Mouse (Mus musculus): ENCODE results near the gene S100a8.

S100a8 gene

GRCm38 (mm10) chr3:90678656-90679055 is 9.9 kb downstream of the S100a8 start:
- no peak for DNase-seq (ENCODE audit: low spot score in 2 of 2)

- DNase-seq (ENCODE audit: low spot score in 2 of 2): no peak
Measured at GRCm38 (mm10) chr3:90683929-90684328, 15.2 kb downstream of the S100a8 start.

GRCm38 (mm10) chr3:90686835-90687234 is 18.1 kb downstream of the S100a8 start:
- no peak for DNase-seq (ENCODE audit: low spot score in 2 of 2)

- no peak for DNase-seq (ENCODE audit: low spot score in 2 of 2)
Measured at GRCm38 (mm10) chr3:90693496-90693895, 24.7 kb downstream of the S100a8 start.

GRCm38 (mm10) chr3:90695613-90696012 is 26.8 kb downstream of the S100a8 start, which contains the start of gene S100a9:
Gene S100a9, minus strand, starts transcription at chr3:90695721.
- no peak for DNase-seq (ENCODE audit: low spot score in 2 of 2)

- no peak for DNase-seq (ENCODE audit: low spot score in 2 of 2)
Measured at GRCm38 (mm10) chr3:90702244-90702643, 33.5 kb downstream of the S100a8 start.

- peak in 1 of 2 experiments; percentile 34 for DNase-seq (ENCODE audit: low spot score in 2 of 2)
Measured at GRCm38 (mm10) chr3:90708523-90709202, 39.9 kb downstream of the S100a8 start.

GRCm38 (mm10) chr3:90709591-90710460 is 41.0 kb downstream of the S100a8 start:
- peak; percentile 66 to 91 for DNase-seq (ENCODE audit: low spot score in 2 of 2)
